17 mouse cellular contexts compared by ENCODE assay signal in genomic region chr14:8111545-8111944, GRCm38 (mm10). TPM values are rescaled to one million over a fixed set of nuclear protein-coding genes. Genes with fewer than 3 reads are reported as not detected.
DNase-seq lines count a peak whose midpoint lies in the region; ATAC-seq and TF ChIP-seq lines count a peak whose summit lies in the region.
"Had no signal": no experiment of that assay in that cellular context is flagged by ENCODE, and none has a peak within 500 bp of the region (broad histone marks: within the 10 kb centered on the region; RNA-seq: fewer than 3 reads in every experiment).

No protein-coding gene starts in this region.

- H3K4me2 ChIP-seq in heart, embryonic 15.5 days: no peak overlapping the region
- H3K4me2 ChIP-seq in kidney, postnatal 0 days (ENCODE audit: low read length): no peak overlapping the region
- H3K4me2 ChIP-seq: forebrain, embryonic 15.5 days; hindbrain, embryonic 15.5 days; limb, embryonic 12.5 days had no signal

- 58% methylated on average over 6 of the region's 6 CpGs for WGBS in heart, embryonic 15.5 days
- 82% methylated on average over 6 of the region's 6 CpGs for WGBS in kidney, postnatal 0 days

- no peaks in the 10 kb centered on the region for H3K27me3 ChIP-seq in heart, embryonic 15.5 days
- H3K27me3 ChIP-seq in kidney, postnatal 0 days (ENCODE audit: insufficient read depth, low read length): no peaks in the 10 kb centered on the region
- H3K27me3 ChIP-seq: forebrain, embryonic 15.5 days; hindbrain, embryonic 15.5 days; limb, embryonic 12.5 days had no signal

- H3K4me1 ChIP-seq in heart, embryonic 15.5 days (replicated peaks): peaks cover 2% of the 10 kb centered on the region; the same call in 1 of the 2 replicates
- no peaks in the 10 kb centered on the region for H3K4me1 ChIP-seq in kidney, postnatal 0 days (replicated peaks; ENCODE audit: insufficient read depth, low read length)
- H3K4me1 ChIP-seq: forebrain, embryonic 15.5 days; hindbrain, embryonic 15.5 days had no signal

- no peak for DNase-seq in heart, adult 18-20 months
- DNase-seq in kidney, postnatal 0 days (ENCODE audit: low spot score): no peak
- no peak for DNase-seq in kidney, postnatal 14 days
- peak; percentile 14 to 40 for DNase-seq in urinary bladder, adult 18-20 months (ENCODE audit: low spot score in 2 of 2)
- DNase-seq in urinary bladder, adult 2 months (ENCODE audit: low spot score): no peak
- peak; percentile 81 for DNase-seq in yolk sac, embryonic 10.5 days (ENCODE audit: low spot score)
- DNase-seq in frontal cortex, postnatal 10 days (ENCODE audit: low spot score in 2 of 2): no peak
- DNase-seq: cerebellum, adult 9-11 months; embryo, embryonic 11 days; thymus, postnatal 36 days had no signal

- H3K4me3 ChIP-seq in heart, embryonic 15.5 days: no peak overlapping the region
- no peak overlapping the region for H3K4me3 ChIP-seq in kidney, postnatal 0 days (replicated peaks; ENCODE audit: low read depth, low read length)
- H3K4me3 ChIP-seq: forebrain, embryonic 15.5 days; hindbrain, embryonic 15.5 days; layer of hippocampus, adult 2 months; left cerebral cortex, adult 2 months; limb, embryonic 12.5 days had no signal

- TF ChIP-seq CTCF in kidney, postnatal 0 days (IDR thresholded peaks at IDR 0.05; ENCODE audit: low read depth): no peak

- ATAC-seq in heart, embryonic 15.5 days (replicated peaks; ENCODE audit: insufficient number of reproducible peaks, insufficient read depth, low FRiP score, low read depth): peak; percentile 74
- peak; percentile 63; the same call in 1 of the 2 replicates for ATAC-seq in kidney, postnatal 0 days (replicated peaks; ENCODE audit: low FRiP score, low read depth)
- ATAC-seq: forebrain, embryonic 15.5 days; midbrain, embryonic 16.5 days had no signal

- no peaks in the 10 kb centered on the region for H3K9me3 ChIP-seq in heart, embryonic 15.5 days (replicated peaks)
- no peaks in the 10 kb centered on the region for H3K9me3 ChIP-seq in kidney, postnatal 0 days (replicated peaks; ENCODE audit: low read length)
- H3K9me3 ChIP-seq: forebrain, embryonic 15.5 days; hindbrain, embryonic 15.5 days; limb, embryonic 12.5 days had no signal

- H3K27ac ChIP-seq in heart, embryonic 15.5 days: peak overlapping the region; percentile 43; the same call in 1 of the 2 replicates
- no peak overlapping the region for H3K27ac ChIP-seq in kidney, postnatal 0 days
- H3K27ac ChIP-seq: forebrain, embryonic 15.5 days; hindbrain, embryonic 15.5 days; layer of hippocampus, adult 2 months; left cerebral cortex, adult 2 months; limb, embryonic 12.5 days had no signal

- H3K36me3 ChIP-seq in heart, embryonic 15.5 days: no peaks in the 10 kb centered on the region
- H3K36me3 ChIP-seq in kidney, postnatal 0 days (ENCODE audit: insufficient read depth, low read length): 0 out of 2 replicates have a peak, but pooled peaks cover 2% of the 10 kb centered on the region
- H3K36me3 ChIP-seq: forebrain, embryonic 15.5 days; hindbrain, embryonic 15.5 days had no signal

- no peak overlapping the region for H3K9ac ChIP-seq in heart, embryonic 15.5 days
- no peak overlapping the region for H3K9ac ChIP-seq in kidney, postnatal 0 days (ENCODE audit: low read depth, low read length)
- H3K9ac ChIP-seq: forebrain, embryonic 15.5 days; hindbrain, embryonic 15.5 days; limb, embryonic 12.5 days had no signal

RNA-seq across cellular contexts. Expression of gene Pxk, which starts 13.5 kb away (rescaled TPM):
- 30.0 and 32.1 TPM in 2 replicates for polyA plus RNA-seq in heart, embryonic 15.5 days (2015; fragmentation: Nextera tagmentation; extraction: Ambion mirVana)
- total RNA-seq in heart, adult 18-20 months (2021): 10 to 100 TPM; 22.0 to 25.2 TPM
- 39.4 and 41.7 TPM in 2 replicates for polyA plus RNA-seq in kidney, postnatal 0 days (2015; fragmentation: Nextera tagmentation; extraction: Ambion mirVana)
- 42.8 and 52.0 TPM in 2 replicates for polyA plus RNA-seq in urinary bladder, adult 2 months (2012; rRNA removed)

RNA-seq across cellular contexts. Expression of gene Rpp14, which starts 31.4 kb away (rescaled TPM):
- 39.3 and 40.3 TPM in 2 replicates for polyA plus RNA-seq in heart, embryonic 15.5 days (2015; fragmentation: Nextera tagmentation; extraction: Ambion mirVana)
- 10 to 100 TPM; 28.0 to 30.3 TPM for total RNA-seq in heart, adult 18-20 months (2021)
- 58.9 and 61.8 TPM in 2 replicates for polyA plus RNA-seq in kidney, postnatal 0 days (2015; fragmentation: Nextera tagmentation; extraction: Ambion mirVana)
- polyA plus RNA-seq in urinary bladder, adult 2 months (2012; rRNA removed): 27.3 and 31.9 TPM in 2 replicates

Comparison
In these comparisons a context has a peak if more than half of its experiments do, and no peak if none do; other contexts are left out.
1. DNase-seq: peak in urinary bladder, adult 18-20 months (2 of 2) and yolk sac, embryonic 10.5 days (single experiment); none in heart, adult 18-20 months (0 of 2), kidney, postnatal 0 days (single experiment), kidney, postnatal 14 days (single experiment), urinary bladder, adult 2 months (single experiment) and frontal cortex, postnatal 10 days (0 of 2).